Comparison of ENCODE assay signal across 12 mouse cellular contexts in the genomic region with DNA sequence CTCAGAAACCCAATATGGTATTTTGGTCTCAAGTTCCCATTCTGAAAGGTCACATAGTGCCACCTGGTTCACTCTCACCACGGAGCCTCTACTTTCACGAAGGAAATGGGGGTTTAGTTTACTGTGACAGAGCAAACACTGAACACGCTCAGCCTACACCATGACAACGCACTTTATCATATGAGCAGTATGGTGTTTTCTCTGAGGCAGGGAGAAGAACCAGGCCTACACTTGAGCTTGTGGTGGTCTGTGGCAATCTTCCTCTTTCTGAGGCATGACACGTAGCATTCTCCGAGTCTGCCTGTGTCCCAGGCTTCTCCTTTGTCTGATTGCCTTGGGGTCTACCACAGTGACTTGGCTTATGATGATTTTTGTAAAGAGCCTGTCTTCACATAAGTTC. TPM values are rescaled to one million over a fixed set of nuclear protein-coding genes. Genes with fewer than 3 reads are reported as not detected.
DNase-seq lines count a peak whose midpoint lies in the region; TF ChIP-seq lines count a peak whose summit lies in the region.
"Had no signal": no experiment of that assay in that cellular context is flagged by ENCODE, and none has a peak within 500 bp of the region (broad histone marks: within the 10 kb centered on the region; RNA-seq: fewer than 3 reads in every experiment).

No protein-coding gene starts in this region.

- H3K9me3 ChIP-seq in forebrain, embryonic 10.5 days = no peaks in the 10 kb centered on the region
- H3K9me3 ChIP-seq: forebrain, embryonic 13.5 days; hindbrain, embryonic 13.5 days; limb, embryonic 10.5 days had no signal

- peaks cover 27% of the 10 kb centered on the region for H3K79me2 ChIP-seq in macrophage (ENCODE audit: inconsistent target)

- peak overlapping the region; percentile 57; the same call in 1 of the 2 replicates for H3K27ac ChIP-seq in bone marrow, adult 2 months (ENCODE audit: control insufficient read depth, insufficient read depth, low read depth, low read length, poor library complexity)
- peak overlapping the region; percentile 99 for H3K27ac ChIP-seq in macrophage
- H3K27ac ChIP-seq in forebrain, embryonic 10.5 days = no peak overlapping the region
- H3K27ac ChIP-seq: limb, embryonic 10.5 days had no signal

- H3K36me3 ChIP-seq in macrophage (ENCODE audit: inconsistent target) = peaks cover 21% of the 10 kb centered on the region
- peaks cover 100% of the 10 kb centered on the region for H3K36me3 ChIP-seq in forebrain, embryonic 10.5 days (replicated peaks)

- TF ChIP-seq POLR2A in bone marrow, adult 2 months (IDR thresholded peaks at IDR 0.05; ENCODE audit: borderline replicate concordance, control insufficient read depth, low read depth, low read length) = no peak

- H3K4me1 ChIP-seq in bone marrow, adult 2 months (ENCODE audit: control insufficient read depth, insufficient read depth, low read length) = peaks cover 2% of the 10 kb centered on the region; the same call in 1 of the 2 replicates
- peaks cover 5% of the 10 kb centered on the region; the same call in 1 of the 2 replicates for H3K4me1 ChIP-seq in forebrain, embryonic 10.5 days
- H3K4me1 ChIP-seq: limb, embryonic 10.5 days had no signal

- DNase-seq in layer of hippocampus, adult 9-11 months = peak; percentile 45
- DNase-seq in layer of hippocampus, adult 18-20 months (ENCODE audit: low spot score in 2 of 2) = no peak
- peak; percentile 54 for DNase-seq in thymus, postnatal 25 days
- DNase-seq in kidney, adult 11 months = no peak
- no peak for DNase-seq in layer of hippocampus, postnatal 25 days (ENCODE audit: extremely low spot score in 1 of 2, low spot score in 1 of 2)
- no peak for DNase-seq in forebrain, embryonic 10.5 days (ENCODE audit: extremely low spot score, low spot score)
- DNase-seq: gastrocnemius, postnatal 36 days had no signal

- no peak for TF ChIP-seq CTCF in bone marrow, adult 2 months (IDR thresholded peaks at IDR 0.05; ENCODE audit: control insufficient read depth, insufficient read depth, low read length)

- 10% methylated on average over 6 of the region's 6 CpGs for WGBS in bone marrow, adult 2 months
- WGBS in macrophage (ENCODE audit: missing documents) = 7% methylated on average over 5 of the region's 6 CpGs
- 88% methylated on average over 6 of the region's 6 CpGs for WGBS in forebrain, embryonic 10.5 days

- no peaks in the 10 kb centered on the region for H3K27me3 ChIP-seq in forebrain, embryonic 10.5 days (ENCODE audit: poor library complexity, severe bottlenecking)
- H3K27me3 ChIP-seq: forebrain, embryonic 13.5 days; hindbrain, embryonic 13.5 days had no signal

- no peak overlapping the region for H3K4me3 ChIP-seq in bone marrow, adult 2 months (replicated peaks; ENCODE audit: control insufficient read depth, low read depth, low read length)
- no peak overlapping the region for H3K4me3 ChIP-seq in macrophage (ENCODE audit: inconsistent target)
- no peak overlapping the region for H3K4me3 ChIP-seq in forebrain, embryonic 10.5 days
- H3K4me3 ChIP-seq: forebrain, embryonic 13.5 days; hindbrain, embryonic 13.5 days; limb, embryonic 10.5 days had no signal

RNA-seq across cellular contexts. Expression of a gene that starts 53.0 kb away (rescaled TPM):
- 10 to 100 TPM; 24.5 to 31.7 TPM for total RNA-seq in layer of hippocampus, adult 18-20 months (2021)
- 11.1 and 18.3 TPM in 2 replicates for polyA plus RNA-seq in bone marrow, adult 2 months (2011; ENCODE audit: insufficient read depth, insufficient read length, low replicate concordance, missing spikeins)
- 100 to 1,000 TPM in 9 of 26 experiments, 10 to 100 TPM in 17; 10.1 to 399 (median 78.4) TPM for total RNA-seq in macrophage (2018; cell fraction: chromatin; rRNA removed)
- 100 to 1,000 TPM in 13 of 26 experiments, 10 to 100 TPM in 13; 30.9 to 230 (median 97.0) TPM for total RNA-seq in macrophage (2018; cell fraction: cytosol; rRNA removed)
- 100 to 1,000 TPM in 8 of 26 experiments, 10 to 100 TPM in 18; 16.4 to 314 (median 54.6) TPM for total RNA-seq in macrophage (2018; cell fraction: nucleus; rRNA removed)
- 214 to 549 TPM (median 282 TPM) in 3 replicates for polyA plus RNA-seq in macrophage (2018)
- total RNA-seq in layer of hippocampus, postnatal 25 days (2021) = 10 to 100 TPM; 26.4 to 29.3 TPM
- 165 and 168 TPM in 2 replicates for polyA plus RNA-seq in forebrain, embryonic 10.5 days (2016; fragmentation: Nextera tagmentation; extraction: Ambion mirVana)

Comparison
In these comparisons a context has a peak if more than half of its experiments do, and no peak if none do; other contexts are left out.
1. DNase-seq: peak in layer of hippocampus, adult 9-11 months (single experiment) and thymus, postnatal 25 days (single experiment); none in layer of hippocampus, adult 18-20 months (0 of 2), kidney, adult 11 months (single experiment), layer of hippocampus, postnatal 25 days (0 of 2) and forebrain, embryonic 10.5 days (single experiment).